Mouse (Mus musculus) thymus, adult 2 months (tissue): ENCODE measurements around the gene Ap5z1. TPM values are rescaled to one million over a fixed set of nuclear protein-coding genes. Genes with fewer than 3 reads are reported as not detected.
A peak's percentile ranks its signal among the peaks of the same experiment; 100 is the strongest.

Experiments
- DNase-seq: peaks from one replicate; pipeline ENCODE4 v3.0.0; 2021
- H3K27ac ChIP-seq: fragments of 200-500 bp; 2 replicates; pipeline ENCODE4 v1.5.1; 2012; ENCODE audit warnings: low read length, control low read depth; ENCODE audit not compliant: control insufficient read depth, insufficient read depth
- H3K27me3 ChIP-seq: fragments of 200-500 bp; 2 replicates; pipeline ENCODE4 v1.6.1; 2012; ENCODE audit warnings: mild to moderate bottlenecking, low read length, moderate library complexity, mixed read lengths; ENCODE audit not compliant: control insufficient read depth, insufficient read depth
- H3K36me3 ChIP-seq: fragments of 200-500 bp; 2 replicates; pipeline ENCODE4 v1.6.1; 2012; ENCODE audit warnings: mild to moderate bottlenecking, low read length, moderate library complexity; ENCODE audit not compliant: control insufficient read depth, insufficient read depth
- H3K4me1 ChIP-seq: fragments of 200-500 bp; replicated peaks from 2 replicates; pipeline ENCODE4 v1.6.1; 2012; ENCODE audit warnings: low read length; ENCODE audit not compliant: control insufficient read depth, insufficient read depth
- H3K4me3 ChIP-seq: fragments of 200-500 bp; 2 replicates; pipeline ENCODE4 v1.5.1; 2012; ENCODE audit warnings: mild to moderate bottlenecking, low read length, control low read depth, moderate library complexity; ENCODE audit not compliant: control insufficient read depth, insufficient read depth
- CTCF ChIP-seq: fragments of 200-500 bp; IDR thresholded peaks from 2 replicates; pipeline ENCODE4 v1.5.1; 2012; ENCODE audit warnings: mild to moderate bottlenecking, control low read depth, low read length, moderate library complexity, borderline replicate concordance; ENCODE audit not compliant: control insufficient read depth, poor library complexity, insufficient read depth; ENCODE audit errors: extremely low read depth
- POLR2A ChIP-seq: fragments of 200-500 bp; IDR thresholded peaks from 2 replicates; pipeline ENCODE4 v1.6.1; 2012; ENCODE audit warnings: mild to moderate bottlenecking, low read length, control low read depth, moderate library complexity; ENCODE audit not compliant: control insufficient read depth, poor library complexity, insufficient read depth; ENCODE audit errors: extremely low read depth
- WGBS: fragments of 180-500 bp; shearing (Covaris S2); methylation state at CpG from one replicate; pipeline ENCODE4 v1.1.7; 2018; 5-methylcytosine and 5-hydroxymethylcytosine counted together
- polyA plus RNA-seq: library from polyadenylated mRNA; depleted of rRNA; stranded (reverse); fragments of >200 nt; gene quantifications from 2 replicates; pipeline ENCODE4 v1.2.3, GENCODE M21; 2012

Gene Ap5z1
- polyA plus RNA-seq, 1 experiment = 75.2 TPM

DNA sequence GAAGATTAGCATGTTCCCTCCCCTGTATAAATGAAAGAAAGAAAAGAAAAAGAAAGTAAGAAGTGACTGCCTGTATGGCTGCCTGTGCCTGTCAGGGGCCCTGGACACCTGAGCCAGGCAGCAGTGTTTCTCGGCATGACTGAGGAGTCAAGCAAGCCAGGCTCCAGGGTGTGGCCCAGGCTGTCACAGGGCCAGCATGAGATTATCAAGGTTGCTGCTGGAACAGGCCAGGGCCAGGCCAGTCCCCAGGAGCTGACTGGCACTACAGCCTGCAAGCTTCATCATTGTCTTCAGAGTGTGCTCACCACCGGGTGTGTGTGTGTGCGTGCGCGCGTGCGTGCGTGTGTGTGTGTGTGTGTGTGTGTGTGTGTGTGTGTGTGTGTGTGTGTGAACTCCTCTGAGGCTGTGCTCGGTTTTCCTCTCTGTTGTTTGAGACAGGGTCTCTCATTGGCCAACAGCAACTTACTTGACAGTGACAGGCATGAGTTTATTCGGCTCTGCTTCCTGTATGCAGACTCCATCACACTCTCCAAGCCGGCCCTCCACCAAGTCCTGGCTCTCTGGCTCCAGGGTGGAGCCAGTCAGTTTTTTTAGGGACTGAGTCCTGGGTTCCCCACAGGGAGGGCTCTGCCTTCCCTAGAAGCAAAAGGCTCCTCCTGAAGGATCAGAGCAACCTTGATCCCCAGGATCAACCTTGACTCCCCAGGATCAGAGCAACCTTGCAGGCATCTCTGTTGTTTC, 18.8 kb upstream of the Ap5z1 start:
- Histone ChIP-seq H3K4me3 (no peak overlapping the region), H3K27ac (no peak overlapping the region), H3K27me3 (no peaks in the 10 kb centered on the region), H3K4me1 (peaks cover 52% of the 10 kb centered on the region), H3K36me3 (peaks cover 3% of the 10 kb centered on the region; the same call in 1 of the 2 replicates)
- DNase-seq = no peak
- 77% methylated on average over 11 of the region's 11 CpGs for WGBS
- no peak for TF ChIP-seq CTCF
- TF ChIP-seq POLR2A = no peak

DNA sequence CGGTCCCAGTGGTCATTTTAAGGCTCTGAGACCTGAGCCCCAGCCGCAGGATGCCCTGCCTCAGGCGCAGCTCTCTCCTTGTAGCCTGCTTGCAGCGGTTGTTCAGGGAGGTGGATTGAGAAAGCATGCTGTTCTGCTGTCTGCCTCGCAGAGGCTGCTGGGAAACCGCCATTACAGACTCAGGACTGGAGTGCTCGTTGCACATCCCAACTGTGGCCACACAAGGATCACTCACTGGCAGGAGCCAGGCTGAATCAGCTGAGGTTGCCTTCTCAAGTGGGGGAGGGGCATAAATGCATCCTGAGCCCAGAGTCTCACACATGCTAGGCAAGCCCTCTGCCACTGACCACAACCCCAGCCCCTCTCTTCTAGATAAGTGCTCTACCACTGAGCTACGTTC, 18.0 kb upstream of the Ap5z1 start:
- H3K36me3 ChIP-seq = peaks cover 7% of the 10 kb centered on the region
- peaks cover 50% of the 10 kb centered on the region for H3K4me1 ChIP-seq
- WGBS = 81% methylated on average over 8 of the region's 8 CpGs
- no peak overlapping the region for H3K4me3 ChIP-seq
- TF ChIP-seq POLR2A = no peak
- no peak for TF ChIP-seq CTCF
- no peak for DNase-seq
- no peak overlapping the region for H3K27ac ChIP-seq
- no peaks in the 10 kb centered on the region for H3K27me3 ChIP-seq

DNA sequence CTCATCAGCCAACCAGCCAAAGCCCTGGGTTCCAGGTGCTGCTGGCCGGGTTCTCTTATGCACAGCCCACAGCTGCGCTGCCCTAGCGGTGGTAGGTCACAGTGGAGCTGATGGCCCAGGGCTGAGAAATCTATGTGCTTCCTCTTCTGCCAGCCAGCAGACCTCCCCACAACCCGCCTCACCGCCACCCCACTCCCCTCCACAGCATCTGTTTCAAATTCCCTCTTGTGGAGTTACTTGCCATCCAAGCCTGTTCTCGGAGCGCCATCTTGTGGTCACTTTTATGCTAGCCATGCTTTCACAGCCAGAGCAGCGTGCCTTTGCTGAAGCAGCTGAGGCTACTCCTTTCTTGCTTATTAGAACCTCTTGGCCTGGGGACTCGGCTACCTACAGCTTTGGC, 15.7 kb upstream of the Ap5z1 start:
- WGBS = 1% methylated on average over 9 of the region's 9 CpGs
- no peak for TF ChIP-seq POLR2A
- peak; percentile 75; the same call in 1 of the 2 replicates for TF ChIP-seq CTCF
- H3K27me3 ChIP-seq = no peaks in the 10 kb centered on the region
- H3K4me1 ChIP-seq = peaks cover 30% of the 10 kb centered on the region
- peak; percentile 90 for DNase-seq
- H3K27ac ChIP-seq = no peak overlapping the region
- H3K4me3 ChIP-seq = no peak overlapping the region
- peaks cover 11% of the 10 kb centered on the region for H3K36me3 ChIP-seq

DNA sequence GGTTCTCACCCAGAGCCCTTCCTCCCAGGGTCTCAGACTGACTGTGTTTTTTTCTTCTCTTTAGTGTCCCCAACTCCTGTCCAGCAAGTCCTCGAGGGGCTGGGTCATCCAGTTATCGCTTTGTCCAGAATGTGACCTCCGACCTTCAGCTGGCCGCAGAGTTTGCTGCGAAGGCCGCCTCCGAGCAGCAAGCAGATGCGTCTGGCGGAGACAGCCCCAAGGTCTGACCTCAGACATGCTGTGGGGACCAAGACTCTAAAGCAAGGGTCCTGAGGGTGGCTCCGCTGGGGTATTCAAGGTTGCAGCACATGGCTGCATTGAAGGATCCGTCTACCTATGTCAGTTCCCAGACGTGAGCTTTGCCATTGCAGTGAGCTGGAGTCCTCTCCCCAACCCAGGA, 15.1 kb upstream of the Ap5z1 start:
- Histone ChIP-seq H3K36me3 (peaks cover 17% of the 10 kb centered on the region), H3K4me3 (no peak overlapping the region), H3K27ac (no peak overlapping the region), H3K27me3 (no peaks in the 10 kb centered on the region), H3K4me1 (peaks cover 25% of the 10 kb centered on the region)
- 96% methylated on average over 12 of the region's 12 CpGs for WGBS
- no peak for DNase-seq
- TF ChIP-seq POLR2A (no peak), CTCF (no peak)

DNA sequence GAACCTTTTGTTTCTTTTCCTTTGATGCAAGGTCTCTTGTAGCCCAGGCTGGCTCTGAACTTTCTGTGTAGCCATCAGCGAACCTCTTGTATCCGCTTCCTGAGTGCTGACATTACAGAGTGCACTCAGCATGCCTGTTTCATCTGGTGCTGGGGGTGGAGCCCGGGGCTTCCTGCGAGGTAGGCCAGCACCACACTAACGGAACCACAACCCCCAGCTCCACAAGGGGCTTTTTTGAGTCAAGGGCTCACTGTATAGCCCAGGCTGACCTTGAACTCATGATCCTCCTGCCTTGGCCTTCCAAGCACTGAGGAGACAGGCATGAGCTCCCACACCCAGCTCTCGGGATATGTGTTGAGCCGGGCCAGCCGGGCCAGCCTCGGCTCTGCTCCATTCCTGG, 12.9 kb upstream of the Ap5z1 start:
- WGBS = 90% methylated on average over 9 of the region's 9 CpGs
- DNase-seq = no peak
- TF ChIP-seq POLR2A = no peak
- no peak for TF ChIP-seq CTCF
- Histone ChIP-seq H3K4me3 (no peak overlapping the region), H3K36me3 (peaks cover 30% of the 10 kb centered on the region), H3K27ac (no peak overlapping the region), H3K4me1 (peaks cover 4% of the 10 kb centered on the region), H3K27me3 (no peaks in the 10 kb centered on the region)

DNA sequence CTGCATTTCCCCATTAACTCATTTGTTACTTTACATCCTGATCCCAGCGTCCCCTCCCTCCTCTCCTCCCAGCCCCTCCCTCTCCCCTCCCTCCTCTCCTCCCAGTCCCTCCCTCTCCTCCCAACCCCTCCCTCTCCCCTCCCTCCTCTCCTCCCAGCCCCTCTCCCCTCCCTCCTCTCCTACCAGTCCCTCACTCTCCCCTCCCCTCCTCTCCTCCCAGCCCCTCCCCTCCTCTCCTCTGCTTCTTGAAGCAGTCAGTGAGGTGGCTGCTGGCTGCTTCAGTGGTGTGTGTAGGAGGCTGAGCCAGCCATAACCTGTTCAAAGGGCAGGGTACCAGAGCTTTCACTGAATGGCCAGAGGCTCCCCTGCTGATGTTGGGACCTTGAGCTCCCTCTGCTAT, 12.0 kb upstream of the Ap5z1 start:
- H3K4me3 ChIP-seq = no peak overlapping the region
- H3K36me3 ChIP-seq = peaks cover 38% of the 10 kb centered on the region
- peaks cover 4% of the 10 kb centered on the region for H3K4me1 ChIP-seq
- H3K27me3 ChIP-seq = no peaks in the 10 kb centered on the region
- no peak for TF ChIP-seq CTCF
- TF ChIP-seq POLR2A = no peak
- no peak for DNase-seq
- WGBS = 73% methylated on average over 1 of the region's 1 CpGs
- no peak overlapping the region for H3K27ac ChIP-seq

DNA sequence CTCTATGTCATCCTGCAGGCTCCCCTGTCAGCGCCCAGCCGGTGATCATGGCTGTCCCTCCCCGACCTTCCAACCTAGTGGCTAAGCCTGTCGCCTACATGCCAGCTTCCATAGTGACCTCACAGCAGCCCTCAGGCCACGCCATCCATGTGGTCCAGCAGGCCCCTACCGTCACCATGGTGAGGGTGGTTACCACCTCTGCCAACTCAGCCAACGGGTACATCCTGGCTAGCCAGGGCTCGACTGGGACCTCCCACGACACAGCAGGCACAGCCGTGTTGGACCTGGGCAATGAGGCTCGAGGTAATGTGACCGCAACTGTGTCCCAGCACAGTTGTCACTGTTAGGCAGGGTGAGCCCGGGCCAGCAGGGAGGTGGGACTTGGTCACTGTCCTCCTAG, 10.0 kb upstream of the Ap5z1 start:
- TF ChIP-seq POLR2A = no peak
- no peak for TF ChIP-seq CTCF
- H3K36me3 ChIP-seq = peaks cover 54% of the 10 kb centered on the region
- no peak overlapping the region for H3K27ac ChIP-seq
- H3K4me1 ChIP-seq = 0 out of 2 replicates have a peak, but pooled peaks cover under 1% of the 10 kb centered on the region
- no peaks in the 10 kb centered on the region for H3K27me3 ChIP-seq
- no peak for DNase-seq
- no peak overlapping the region for H3K4me3 ChIP-seq
- 97% methylated on average over 13 of the region's 13 CpGs for WGBS
